Mouse (Mus musculus): ENCODE measurements at regions not wholly inside any gene's neighbourhood (a gene's known extent, or its start where the extent isn't known, plus 50 kb on each side); places are given as distances from the start of the nearest gene placed in this dataset.

- TF ChIP-seq CTCF (IDR thresholded peaks at IDR 0.05; ENCODE audit: low read depth) (no peak), EP300 (IDR thresholded peaks at IDR 0.05; ENCODE audit: low read depth) (no peak)
These were observed 394.3 kb downstream of the Cenpc1 start for GRCm38 (mm10) chr5:85671121-85671520.

All from liver, postnatal 0 days (tissue).